Mouse (Mus musculus) brain, embryonic 14.5 days (tissue): ENCODE data around the gene Ankrd13a.
"Not testable (repeated sequence)": the region's sequence is repeated elsewhere in the genome, so short reads cannot be mapped to it uniquely, and the experiment has no call there.

Experiments used
- CTCF ChIP-seq: fragments of 200-500 bp; IDR thresholded peaks from 2 replicates; pipeline ENCODE4 v1.5.1; 2012; ENCODE audit warnings: inconsistent platforms, mild to moderate bottlenecking, moderate library complexity, borderline replicate concordance; ENCODE audit not compliant: insufficient read depth, insufficient read length; ENCODE audit errors: extremely low read depth
- POLR2A ChIP-seq: fragments of 200-500 bp; IDR thresholded peaks from 2 replicates; pipeline ENCODE4 v1.6.1; 2012; ENCODE audit warnings: mild to moderate bottlenecking, inconsistent platforms, borderline replicate concordance; ENCODE audit not compliant: poor library complexity, insufficient read depth, insufficient read length, severe bottlenecking; ENCODE audit errors: extremely low read depth

GRCm38 (mm10) chr5:114844371-114844770 is 69.9 kb downstream of the Ankrd13a start:
- TF ChIP-seq POLR2A, CTCF: not testable (repeated sequence)
